Mouse (Mus musculus) adrenal gland, adult 18-20 months (tissue): ENCODE data around the gene Hnrnpr. TPM values are rescaled to one million over a fixed set of nuclear protein-coding genes. Genes with fewer than 3 reads are reported as not detected.
A peak's percentile ranks its signal among the peaks of the same experiment; 100 is the strongest.

Source experiments
- DNase-seq, 2 experiments: peaks; one replicate each; pipeline ENCODE4 v3.0.0; 2021 to 2022; ENCODE audit warnings: low spot score in 2 of 2
- total RNA-seq, 2 experiments: library from RNA; stranded (reverse); gene quantifications; 1 replicate in 1 of 2; 2 replicates in 1 of 2; pipeline ENCODE4 v1.2.3; 2021

Gene Hnrnpr
- total RNA-seq, 2 experiments from 2014 or later: 52.2 to 64.3 TPM

- no peak for DNase-seq
Measured at GRCm38 (mm10) chr4:136304181-136304580, 6.6 kb upstream of the Hnrnpr start.

- no peak for DNase-seq
Measured at GRCm38 (mm10) chr4:136308355-136308754, 2.4 kb upstream of the Hnrnpr start.

GRCm38 (mm10) chr4:136309780-136310179, 962 bp upstream of the Hnrnpr start:
- peak; percentile 36 to 44 for DNase-seq

GRCm38 (mm10) chr4:136311042-136311999, 579 bp downstream of the Hnrnpr start:
- DNase-seq: peak; percentile 62 to 63

GRCm38 (mm10) chr4:136312616-136313015, 1.9 kb downstream of the Hnrnpr start:
- no peak for DNase-seq

- DNase-seq: no peak
Measured at GRCm38 (mm10) chr4:136317667-136318066, 6.9 kb downstream of the Hnrnpr start.

- no peak for DNase-seq
Measured at GRCm38 (mm10) chr4:136320016-136320415, 9.3 kb downstream of the Hnrnpr start.

- DNase-seq: no peak
Measured at GRCm38 (mm10) chr4:136324226-136324625, 13.5 kb downstream of the Hnrnpr start.

GRCm38 (mm10) chr4:136327238-136327637, 16.5 kb downstream of the Hnrnpr start:
- no peak for DNase-seq

GRCm38 (mm10) chr4:136328115-136328514, 17.4 kb downstream of the Hnrnpr start:
- no peak for DNase-seq

- DNase-seq: no peak
Measured at GRCm38 (mm10) chr4:136331709-136332108, 21.0 kb downstream of the Hnrnpr start.

- no peak for DNase-seq
Measured at GRCm38 (mm10) chr4:136333191-136333590, 22.4 kb downstream of the Hnrnpr start.

- no peak for DNase-seq
Measured at GRCm38 (mm10) chr4:136335065-136335464, 24.3 kb downstream of the Hnrnpr start.

GRCm38 (mm10) chr4:136337129-136337528, 26.4 kb downstream of the Hnrnpr start:
- no peak for DNase-seq

GRCm38 (mm10) chr4:136349616-136350015, 38.9 kb downstream of the Hnrnpr start:
- no peak for DNase-seq

- no peak for DNase-seq
Measured at GRCm38 (mm10) chr4:136357026-136357425, 46.3 kb downstream of the Hnrnpr start.

GRCm38 (mm10) chr4:136357429-136357828, 46.7 kb downstream of the Hnrnpr start:
- no peak for DNase-seq

GRCm38 (mm10) chr4:136367856-136368255, 57.1 kb downstream of the Hnrnpr start:
- no peak for DNase-seq

- DNase-seq: peak; percentile 33 to 50
Measured at GRCm38 (mm10) chr4:136369727-136370126, 59.0 kb downstream of the Hnrnpr start.

- no peak for DNase-seq
Measured at GRCm38 (mm10) chr4:136373494-136374181, 62.9 kb downstream of the Hnrnpr start.

- DNase-seq: no peak
Measured at GRCm38 (mm10) chr4:136377001-136377400, 66.3 kb downstream of the Hnrnpr start.

GRCm38 (mm10) chr4:136383052-136383451, 72.3 kb downstream of the Hnrnpr start:
- DNase-seq: no peak
